Mouse (Mus musculus) telencephalon, adult 2 months (tissue): ENCODE measurements around the gene Herc4.
"Not testable (repeated sequence)": the region's sequence is repeated elsewhere in the genome, so short reads cannot be mapped to it uniquely, and the experiment has no call there.

Source experiments
- DNase-seq: peaks from one replicate; pipeline ENCODE4 v3.0.0-alpha.2; 2011; ENCODE audit warnings: low read depth, low spot score

The Herc4 gene

GRCm38 (mm10) chr10:63351099-63351498, 107.5 kb downstream of the Herc4 start:
- not testable (repeated sequence) for DNase-seq

- DNase-seq = peak; percentile 72
Observed at GRCm38 (mm10) chr10:63352111-63352510, 108.5 kb downstream of the Herc4 start.

- no peak for DNase-seq
Observed at GRCm38 (mm10) chr10:63360502-63360901, 116.9 kb downstream of the Herc4 start.

- DNase-seq = no peak
Observed at GRCm38 (mm10) chr10:63365918-63366455, 122.4 kb downstream of the Herc4 start.

- DNase-seq = no peak
Observed at GRCm38 (mm10) chr10:63367386-63367785, 123.8 kb downstream of the Herc4 start.
